Comparison of ENCODE assay signal across 8 mouse cellular contexts in the genomic region with DNA sequence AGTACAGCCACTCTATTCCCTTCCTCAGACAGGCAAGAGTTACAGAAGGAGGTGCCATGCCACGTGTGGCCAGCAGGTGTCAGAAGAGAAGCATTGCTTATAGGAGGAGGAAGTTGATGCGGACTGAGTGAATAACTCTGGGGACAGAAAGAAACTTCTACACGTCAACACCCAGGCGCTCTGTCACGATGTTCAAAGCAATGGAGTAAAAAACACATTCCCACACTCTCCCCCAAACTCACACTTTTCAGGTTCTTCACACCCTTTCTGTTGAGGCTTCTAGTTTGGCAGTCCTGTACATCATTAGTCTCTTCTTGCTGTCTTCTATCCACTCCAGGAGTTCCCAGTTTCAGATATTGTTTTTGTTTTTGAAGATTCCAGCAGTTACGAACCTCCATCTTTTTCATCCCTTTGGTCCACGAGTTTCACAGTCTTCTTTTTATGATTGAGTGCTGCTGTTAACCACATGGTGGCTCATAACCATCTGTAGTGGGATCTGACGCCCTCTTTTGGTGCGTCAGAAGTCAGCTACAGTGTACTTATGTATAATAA. TPM values are rescaled to one million over a fixed set of nuclear protein-coding genes. Genes with fewer than 3 reads are reported as not detected.
DNase-seq lines count a peak whose midpoint lies in the region; ATAC-seq and TF ChIP-seq lines count a peak whose summit lies in the region.

No protein-coding gene starts in this region.

- 11% methylated on average over 9 of the region's 9 CpGs for WGBS in embryonic facial prominence, embryonic 13.5 days
- WGBS in heart, adult 2 months: 11% methylated on average over 9 of the region's 9 CpGs
- WGBS in limb, embryonic 14.5 days: 12% methylated on average over 9 of the region's 9 CpGs
- WGBS in midbrain, postnatal 0 days: 20% methylated on average over 9 of the region's 9 CpGs

- H3K27ac ChIP-seq in embryonic facial prominence, embryonic 13.5 days: no peak overlapping the region
- no peak overlapping the region for H3K27ac ChIP-seq in heart, adult 2 months
- H3K27ac ChIP-seq in limb, embryonic 14.5 days (replicated peaks; ENCODE audit: low read depth, low read length): no peak overlapping the region
- no peak overlapping the region for H3K27ac ChIP-seq in midbrain, postnatal 0 days (ENCODE audit: low read depth, low read length)

- 0 out of 2 replicates have a peak, but pooled peaks have one; percentile 69 for ATAC-seq in embryonic facial prominence, embryonic 13.5 days (ENCODE audit: insufficient number of reproducible peaks, insufficient read depth, low FRiP score, low TSS enrichment, low read depth)
- ATAC-seq in limb, embryonic 14.5 days (ENCODE audit: low FRiP score, low read depth): peak; percentile 87
- peak; percentile 71 for ATAC-seq in midbrain, postnatal 0 days (ENCODE audit: low FRiP score)

- peak; percentile 78 to 83 for DNase-seq in B cell, adult 2 months
- DNase-seq in adrenal gland, postnatal 4 days (ENCODE audit: low spot score in 2 of 2): peak; percentile 40 to 64
- DNase-seq in heart, adult 2 months: peak; percentile 76 to 85
- peak; percentile 57 to 83 for DNase-seq in kidney, adult 8-10 months
- peak; percentile 91 for DNase-seq in limb, embryonic 14.5 days (ENCODE audit: low spot score)
- DNase-seq in midbrain, postnatal 0 days (ENCODE audit: low spot score): peak; percentile 90
- DNase-seq in spleen, postnatal 10 days (ENCODE audit: low spot score in 2 of 2): peak; percentile 60 to 87

- peak overlapping the region; percentile 24 for H3K4me3 ChIP-seq in embryonic facial prominence, embryonic 13.5 days
- no peak overlapping the region for H3K4me3 ChIP-seq in heart, adult 2 months
- 0 out of 2 replicates have a peak overlapping the region, but pooled peaks have one; percentile 18 for H3K4me3 ChIP-seq in limb, embryonic 14.5 days (replicated peaks; ENCODE audit: low read length)
- no peak overlapping the region for H3K4me3 ChIP-seq in midbrain, postnatal 0 days (ENCODE audit: low read depth, low read length)

- peak; percentile 97 for TF ChIP-seq CTCF in heart, adult 2 months (IDR thresholded peaks at IDR 0.05)
- peak; percentile 99 for TF ChIP-seq CTCF in midbrain, postnatal 0 days (IDR thresholded peaks at IDR 0.05)

- TF ChIP-seq EP300 in heart, adult 2 months (IDR thresholded peaks at IDR 0.05; ENCODE audit: insufficient read depth, low read depth, low read length): peak; percentile 96

- no peaks in the 10 kb centered on the region for H3K79me2 ChIP-seq in heart, adult 2 months (replicated peaks; ENCODE audit: control insufficient read depth, insufficient read depth, low read length)

- peak overlapping the region; percentile 37; the same call in 1 of the 2 replicates for H3K9ac ChIP-seq in embryonic facial prominence, embryonic 13.5 days
- H3K9ac ChIP-seq in heart, adult 2 months (ENCODE audit: low read depth, low read length): no peak overlapping the region; the same call in 1 of the 2 replicates
- no peak overlapping the region for H3K9ac ChIP-seq in limb, embryonic 14.5 days (ENCODE audit: low read depth, low read length, severe bottlenecking)
- H3K9ac ChIP-seq in midbrain, postnatal 0 days (replicated peaks; ENCODE audit: low read length, poor library complexity, severe bottlenecking): no peak overlapping the region

- TF ChIP-seq POLR2A in heart, adult 2 months (IDR thresholded peaks at IDR 0.05; ENCODE audit: insufficient read depth, low read depth, low read length): no peak
- TF ChIP-seq POLR2A in limb, embryonic 14.5 days (IDR thresholded peaks at IDR 0.05; ENCODE audit: borderline replicate concordance, extremely low read depth, insufficient read depth, insufficient read length): no peak

- 0 out of 2 replicates have a peak, but pooled peaks cover 7% of the 10 kb centered on the region for H3K27me3 ChIP-seq in embryonic facial prominence, embryonic 13.5 days
- H3K27me3 ChIP-seq in heart, adult 2 months (ENCODE audit: control insufficient read depth, insufficient read depth, low read length): no peaks in the 10 kb centered on the region; the same call in 1 of the 2 replicates
- H3K27me3 ChIP-seq in limb, embryonic 14.5 days (ENCODE audit: control insufficient read depth, insufficient read depth, low read length): no peaks in the 10 kb centered on the region
- no peaks in the 10 kb centered on the region for H3K27me3 ChIP-seq in midbrain, postnatal 0 days (ENCODE audit: insufficient read depth, low read length)

- intact Hi-C loops in heart, adult 2 months (cut with DNase I): loop anchor here (1.0 to 10.0 kb wide), 6 partner anchors 44 to 381 kb away; a partner anchor contains a TSS

- H3K36me3 ChIP-seq in embryonic facial prominence, embryonic 13.5 days: no peaks in the 10 kb centered on the region
- H3K36me3 ChIP-seq in heart, adult 2 months (ENCODE audit: control insufficient read depth, insufficient read depth, low read length): no peaks in the 10 kb centered on the region
- H3K36me3 ChIP-seq in limb, embryonic 14.5 days (ENCODE audit: control insufficient read depth, insufficient read depth, low read length): no peaks in the 10 kb centered on the region
- H3K36me3 ChIP-seq in midbrain, postnatal 0 days (ENCODE audit: insufficient read depth, low read length): no peaks in the 10 kb centered on the region

- H3K9me3 ChIP-seq in embryonic facial prominence, embryonic 13.5 days: no peaks in the 10 kb centered on the region
- H3K9me3 ChIP-seq in limb, embryonic 14.5 days (ENCODE audit: control insufficient read depth, low read length): no peaks in the 10 kb centered on the region
- no peaks in the 10 kb centered on the region for H3K9me3 ChIP-seq in midbrain, postnatal 0 days (ENCODE audit: low read length)

- H3K4me1 ChIP-seq in embryonic facial prominence, embryonic 13.5 days: no peaks in the 10 kb centered on the region
- H3K4me1 ChIP-seq in heart, adult 2 months (ENCODE audit: control insufficient read depth, insufficient read depth, low read length): no peaks in the 10 kb centered on the region
- H3K4me1 ChIP-seq in limb, embryonic 14.5 days (ENCODE audit: control insufficient read depth, insufficient read depth, low read length): no peaks in the 10 kb centered on the region
- 0 out of 2 replicates have a peak, but pooled peaks cover 2% of the 10 kb centered on the region for H3K4me1 ChIP-seq in midbrain, postnatal 0 days (ENCODE audit: insufficient read depth, low read length)

- H3K4me2 ChIP-seq in embryonic facial prominence, embryonic 13.5 days: peak overlapping the region; percentile 54
- peak overlapping the region; percentile 48 for H3K4me2 ChIP-seq in limb, embryonic 14.5 days (replicated peaks; ENCODE audit: low read depth, low read length, severe bottlenecking)
- peak overlapping the region; percentile 18; the same call in 1 of the 2 replicates for H3K4me2 ChIP-seq in midbrain, postnatal 0 days (ENCODE audit: low read depth, low read length, poor library complexity, severe bottlenecking)

RNA-seq across cellular contexts. Expression of a gene that starts 14.5 kb away (rescaled TPM):
- 1 to 10 TPM; 5.2 to 9.7 TPM for total RNA-seq in adrenal gland, postnatal 4 days (2021)
- 4.9 and 6.2 TPM in 2 replicates for polyA plus RNA-seq in embryonic facial prominence, embryonic 13.5 days (2015; fragmentation: Nextera tagmentation; extraction: Ambion mirVana)
- 10 to 100 TPM in 1 of 2 experiments, 1 to 10 TPM in 1; 2.6 to 13.7 TPM for total RNA-seq in heart, adult 2 months (2021)
- 13.8 and 28.5 TPM in 2 replicates for polyA plus RNA-seq in heart, adult 2 months (2012; rRNA removed)
- polyA plus RNA-seq in limb, embryonic 14.5 days (2012; rRNA removed): 26.0 and 28.8 TPM in 2 replicates
- 23.1 and 23.9 TPM in 2 replicates for polyA plus RNA-seq in limb, embryonic 14.5 days (2014; fragmentation: Nextera tagmentation; extraction: Ambion mirVana)
- 4.4 and 5.1 TPM in 2 replicates for total RNA-seq in midbrain, postnatal 0 days (2014; rRNA removed)
- polyA plus RNA-seq in midbrain, postnatal 0 days (2015; fragmentation: Nextera tagmentation; extraction: Ambion mirVana): 2.3 and 2.7 TPM in 2 replicates

Comparison
In these comparisons a context has a peak if more than half of its experiments do, and no peak if none do; other contexts are left out.
1. H3K4me3 ChIP-seq: peak in embryonic facial prominence, embryonic 13.5 days (single experiment) and limb, embryonic 14.5 days (single experiment); none in heart, adult 2 months (single experiment) and midbrain, postnatal 0 days (single experiment).
2. Peak in every context shown above with its lines, with median percentiles within 50 percentile points of each other: DNase-seq, ATAC-seq and H3K4me2 ChIP-seq.